Mouse (Mus musculus): ENCODE data around the gene Stard7.

Gene Stard7

GRCm38 (mm10) chr2:127322671-127323285 lies 52.8 kb downstream of the Stard7 start:
- DNase-seq (ENCODE audit: low spot score in 2 of 2): no peak

DNA sequence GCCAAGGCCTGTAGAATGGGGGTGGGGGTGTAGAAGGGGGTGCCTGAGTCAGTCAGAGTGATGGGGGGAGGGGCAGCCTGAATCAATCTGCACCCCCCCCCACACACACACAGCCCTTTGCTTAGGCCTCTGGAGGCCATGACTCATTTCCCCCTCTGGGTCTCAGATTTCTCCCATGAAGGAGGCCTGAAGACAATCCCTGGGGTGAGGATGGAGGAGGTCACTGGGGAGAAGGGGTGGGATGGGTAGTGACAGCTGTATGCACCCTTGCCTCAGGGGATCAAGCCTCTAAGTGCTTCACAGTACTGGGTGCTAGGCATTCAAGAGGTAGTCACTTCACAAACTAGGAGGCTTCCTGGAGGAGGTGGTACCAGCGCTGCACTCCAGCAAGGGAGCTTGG lies 53.6 kb downstream of the Stard7 start:
- no peak for DNase-seq (ENCODE audit: low spot score in 2 of 2)

DNA sequence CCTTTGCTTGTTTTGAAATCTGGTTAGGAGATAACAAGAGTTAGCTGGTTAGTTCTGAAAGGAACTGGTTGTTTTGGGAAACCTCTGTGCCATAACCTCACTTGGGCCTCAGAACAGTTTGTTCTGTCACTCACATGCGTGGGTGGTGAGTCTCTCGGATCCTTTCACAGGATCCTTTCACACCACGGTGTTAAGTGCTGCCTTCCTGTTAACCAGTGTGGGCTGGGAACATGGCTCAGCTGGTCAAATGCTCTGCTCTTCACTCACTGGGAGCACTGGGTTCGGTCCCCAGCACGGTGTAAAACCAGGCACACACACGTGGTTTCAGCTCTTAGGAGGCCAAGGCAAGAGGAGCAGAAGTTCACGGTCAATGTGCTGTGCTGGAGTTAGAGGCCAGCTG lies 54.4 kb downstream of the Stard7 start:
- no peak for DNase-seq (ENCODE audit: low spot score in 2 of 2)

DNA sequence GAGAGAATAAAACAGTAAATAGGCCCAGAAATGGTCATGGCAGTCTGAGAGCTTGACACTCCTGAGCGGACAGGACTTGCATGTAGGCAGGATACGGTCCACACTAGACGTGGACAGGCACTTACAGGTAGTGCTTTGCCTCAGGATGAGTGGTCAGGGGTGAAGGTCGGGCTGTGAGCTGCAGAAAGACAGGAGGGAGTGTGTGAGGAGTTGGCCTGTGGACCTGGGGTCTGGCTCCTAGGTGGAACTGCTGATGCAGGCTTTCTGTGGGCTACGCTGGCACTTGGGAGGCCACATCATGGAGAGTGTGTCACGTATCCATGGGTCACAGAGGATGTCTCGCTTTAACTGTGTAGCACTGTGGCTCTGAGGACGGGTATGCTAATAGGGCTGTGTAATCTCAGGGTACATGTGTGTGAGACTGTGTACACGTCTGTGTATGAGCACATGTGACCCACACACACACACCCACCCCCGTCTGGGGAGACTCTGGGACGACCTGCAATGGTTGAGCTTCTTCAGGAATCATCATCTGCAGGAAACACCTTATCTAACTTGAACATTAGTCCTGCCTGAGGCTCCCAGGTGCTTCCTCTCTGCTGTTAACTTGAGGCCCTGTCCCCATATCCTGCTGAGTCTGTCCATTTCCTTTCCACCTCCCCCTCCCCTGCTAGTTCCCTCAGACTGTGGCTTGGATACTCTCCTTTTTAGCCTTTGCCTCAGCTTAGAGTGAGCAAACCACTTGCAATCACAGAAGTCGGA lies 58.3 kb downstream of the Stard7 start:
- DNase-seq (ENCODE audit: low spot score in 2 of 2): no peak

DNA sequence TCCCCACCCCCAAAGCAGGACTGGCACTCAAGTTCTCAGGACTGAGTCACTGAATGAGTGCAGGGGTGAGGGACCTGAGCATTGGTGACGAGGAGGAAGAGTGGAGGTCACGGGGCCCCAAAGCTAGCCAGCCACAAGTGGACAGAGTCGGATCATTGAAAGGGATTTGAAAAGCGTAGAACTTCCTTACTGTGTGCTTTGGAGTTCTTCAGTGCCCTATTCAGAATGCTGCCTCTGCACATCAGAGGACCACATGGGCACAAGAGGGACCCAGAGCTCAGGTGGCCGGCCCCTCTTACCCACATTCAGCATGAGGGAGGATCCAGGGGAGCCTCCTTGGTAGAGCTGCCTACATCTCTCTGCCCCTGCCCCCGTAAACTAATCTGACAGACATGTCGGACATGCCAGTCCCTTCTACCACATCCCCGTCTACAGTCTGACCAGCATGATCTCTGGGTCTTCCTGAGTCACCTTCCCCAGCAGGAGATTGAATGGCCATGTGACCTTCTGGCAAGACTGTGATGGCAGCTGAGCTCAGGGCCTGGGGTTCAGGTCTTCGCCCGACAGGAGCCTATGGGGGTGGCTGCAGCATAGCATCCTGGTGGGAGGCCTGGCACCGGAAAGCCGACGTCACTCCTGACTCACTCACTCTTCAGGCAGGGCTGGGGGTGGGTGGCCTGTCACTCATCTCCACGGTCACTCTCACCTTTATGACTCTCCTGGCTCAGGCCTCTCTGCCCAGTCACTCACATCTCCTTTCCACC lies 63.0 kb downstream of the Stard7 start:
- DNase-seq (ENCODE audit: low spot score in 2 of 2): peak in 1 of 2 experiments; percentile 5

- DNase-seq (ENCODE audit: low spot score in 2 of 2): no peak
Observed at GRCm38 (mm10) chr2:127333945-127334603, 64.1 kb downstream of the Stard7 start.

- no peak for DNase-seq (ENCODE audit: low spot score in 2 of 2)
Observed at GRCm38 (mm10) chr2:127335078-127335541, 65.1 kb downstream of the Stard7 start.

GRCm38 (mm10) chr2:127335767-127336496 lies 65.9 kb downstream of the Stard7 start, which contains the start of gene Dusp2:
TSS of gene Dusp2 (plus strand) at chr2:127336159.
- peak in 1 of 2 experiments; percentile 55 for DNase-seq (ENCODE audit: low spot score in 2 of 2)

DNA sequence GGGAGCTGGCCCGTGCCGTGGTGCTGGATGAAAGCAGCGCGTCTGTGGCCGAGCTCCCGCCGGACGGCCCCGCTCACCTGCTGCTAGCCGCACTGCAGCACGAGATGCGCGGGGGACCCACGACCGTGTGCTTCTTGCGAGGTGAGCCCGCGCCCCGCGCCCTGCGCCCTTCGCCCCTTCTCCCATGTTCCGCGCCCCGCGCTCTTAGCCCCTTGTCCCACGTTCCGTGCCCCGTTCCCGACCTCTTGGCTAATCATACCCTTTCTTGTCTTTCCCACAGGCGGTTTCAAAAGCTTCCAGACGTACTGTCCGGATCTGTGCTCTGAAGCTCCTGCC lies 66.4 kb downstream of the Stard7 start:
- no peak for DNase-seq (ENCODE audit: low spot score in 2 of 2)

GRCm38 (mm10) chr2:127336885-127337284 lies 66.9 kb downstream of the Stard7 start:
- no peak for DNase-seq (ENCODE audit: low spot score in 2 of 2)

DNA sequence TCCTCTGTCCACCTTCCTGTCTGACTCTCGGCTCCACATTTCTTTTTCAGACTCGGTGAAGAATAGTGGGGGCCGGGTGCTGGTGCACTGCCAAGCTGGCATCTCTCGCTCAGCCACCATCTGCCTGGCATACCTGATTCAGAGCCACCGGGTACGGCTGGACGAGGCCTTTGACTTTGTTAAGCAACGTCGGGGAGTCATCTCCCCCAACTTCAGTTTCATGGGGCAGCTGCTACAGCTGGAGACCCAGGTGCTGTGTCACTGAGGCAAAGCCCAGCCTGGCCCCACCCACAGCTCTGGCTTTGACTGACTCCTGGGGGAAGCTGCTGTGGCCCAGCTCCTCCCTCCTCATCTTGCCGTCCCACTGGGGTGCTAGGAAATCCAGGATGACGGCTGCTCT lies 67.5 kb downstream of the Stard7 start:
- DNase-seq (ENCODE audit: low spot score in 2 of 2): no peak

DNA sequence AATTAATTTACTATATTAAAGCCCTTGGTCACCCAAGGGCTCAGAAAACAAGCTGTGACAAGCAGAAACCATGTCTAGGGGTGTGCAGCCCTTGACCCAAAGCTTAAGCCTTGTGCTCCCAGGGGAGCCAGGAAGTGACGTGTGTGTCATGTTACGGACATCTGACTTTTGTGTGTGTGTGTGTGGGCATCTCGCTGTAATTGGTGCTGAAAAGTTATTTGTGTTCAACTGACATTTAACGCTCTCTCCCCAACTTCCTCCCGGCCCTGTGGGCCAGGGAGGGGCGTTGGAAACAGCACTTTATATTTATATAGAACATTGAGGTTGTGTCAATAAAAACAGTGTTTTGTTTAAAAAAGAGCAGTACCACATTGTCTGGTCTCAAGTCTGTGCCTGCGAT lies 68.0 kb downstream of the Stard7 start:
- no peak for DNase-seq (ENCODE audit: low spot score in 2 of 2)

- no peak for DNase-seq (ENCODE audit: low spot score in 2 of 2)
Observed at GRCm38 (mm10) chr2:127338416-127338815, 68.4 kb downstream of the Stard7 start, which contains the start of gene Astl. TSS of gene Astl (plus strand) at chr2:127338639.

DNA sequence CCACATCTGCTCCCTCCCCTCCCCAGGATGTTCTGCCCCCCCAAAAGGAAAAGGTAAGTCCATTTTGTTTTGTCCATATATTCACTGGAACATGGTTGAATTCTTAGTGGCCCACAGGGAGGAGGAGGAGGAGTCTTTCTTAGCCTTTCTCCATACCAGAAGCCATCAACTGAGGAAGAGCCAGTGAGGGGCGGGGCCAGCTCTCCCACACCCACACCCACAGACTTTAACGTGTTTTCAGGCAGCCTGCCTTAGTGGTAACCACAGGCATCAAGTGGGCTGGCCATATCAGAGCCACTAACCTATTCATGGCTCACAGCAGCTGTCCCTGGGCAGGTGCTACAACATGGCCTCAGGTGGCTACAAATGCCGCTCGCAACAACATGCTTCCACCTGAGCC lies 68.8 kb downstream of the Stard7 start:
- DNase-seq (ENCODE audit: low spot score in 2 of 2): no peak

- DNase-seq (ENCODE audit: low spot score in 2 of 2): no peak
Observed at GRCm38 (mm10) chr2:127339262-127339661, 69.2 kb downstream of the Stard7 start.

GRCm38 (mm10) chr2:127341159-127341558 lies 71.1 kb downstream of the Stard7 start:
- peak in 1 of 2 experiments; percentile 58 for DNase-seq (ENCODE audit: low spot score in 2 of 2)

- DNase-seq (ENCODE audit: low spot score in 2 of 2): no peak
Observed at GRCm38 (mm10) chr2:127346334-127346733, 76.3 kb downstream of the Stard7 start.

GRCm38 (mm10) chr2:127347147-127347985 lies 77.3 kb downstream of the Stard7 start:
- DNase-seq (ENCODE audit: low spot score in 2 of 2): no peak
